In the genomic region with DNA sequence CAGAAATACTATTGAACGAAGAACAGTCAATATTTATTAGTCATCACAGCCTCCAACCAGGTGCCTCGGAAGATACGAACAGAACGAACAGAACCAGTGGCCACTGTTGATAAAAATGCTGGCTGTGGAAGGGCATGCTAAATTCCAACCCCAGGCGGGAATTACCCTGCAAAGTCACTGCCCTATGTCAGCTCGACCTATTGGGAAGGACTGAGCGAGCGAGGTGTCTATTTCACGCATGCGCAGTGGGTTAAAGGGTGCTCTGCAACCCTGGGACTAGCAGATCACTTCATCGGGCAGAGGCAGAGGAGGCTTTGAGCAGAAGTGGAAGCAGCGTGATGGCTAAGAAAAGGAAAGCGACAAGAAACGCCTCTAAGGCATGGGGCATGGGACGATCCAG, we compare ENCODE assay signal across 28 mouse cellular contexts. TPM values are rescaled to one million over a fixed set of nuclear protein-coding genes. Genes with fewer than 3 reads are reported as not detected.
DNase-seq lines count a peak whose midpoint lies in the region; ATAC-seq and TF ChIP-seq lines count a peak whose summit lies in the region.
"Had no signal": no experiment of that assay in that cellular context is flagged by ENCODE, and none has a peak within 500 bp of the region (broad histone marks: within the 10 kb centered on the region; RNA-seq: fewer than 3 reads in every experiment).

No protein-coding gene starts in this region.

- dilution Hi-C loops in CH12.LX (cut with MboI; ENCODE audit: extremely low pct_ligation_motif_present, extremely low pct_unique_long_range_greater_than_20kb, low sequenced_read_pairs), result no loop called here

- H3K4me1 ChIP-seq in CH12.LX (ENCODE audit: control insufficient read depth in 1 of 2, insufficient read depth in 2 of 2), result peaks cover 0 to 4% of the 10 kb centered on the region in 2 experiments; a peak in 1 of 4 replicates
- 0 out of 4 replicates have a peak, but pooled peaks cover 0 to 2% of the 10 kb centered on the region in 2 experiments for H3K4me1 ChIP-seq in MEL (ENCODE audit: control insufficient read depth in 1 of 2, insufficient read depth in 2 of 2, low read length in 2 of 2)
- peaks cover 7% of the 10 kb centered on the region; the same call in 1 of the 2 replicates for H3K4me1 ChIP-seq in liver, adult 2 months (ENCODE audit: control insufficient read depth, insufficient read depth, low read length)
- no peaks in the 10 kb centered on the region; the same call in 1 of the 2 replicates for H3K4me1 ChIP-seq in liver, postnatal 0 days (ENCODE audit: insufficient read depth)
- H3K4me1 ChIP-seq in hindbrain, embryonic 13.5 days (replicated peaks), result no peaks in the 10 kb centered on the region; the same call in 1 of the 2 replicates
- H3K4me1 ChIP-seq: heart, embryonic 13.5 days had no signal

- H3K36me3 ChIP-seq in CH12.LX (replicated peaks in 1 of 2; ENCODE audit: control insufficient read depth in 1 of 2, insufficient read depth in 1 of 2, low read length in 1 of 2), result no peaks in the 10 kb centered on the region
- no peaks in the 10 kb centered on the region for H3K36me3 ChIP-seq in MEL (ENCODE audit: control insufficient read depth in 1 of 2, insufficient read depth in 2 of 2, low read length in 2 of 2)
- H3K36me3 ChIP-seq in liver, adult 2 months (ENCODE audit: control insufficient read depth, insufficient read depth, low read length), result no peaks in the 10 kb centered on the region
- no peaks in the 10 kb centered on the region for H3K36me3 ChIP-seq in liver, postnatal 0 days (replicated peaks; ENCODE audit: insufficient read depth, low read length)
- H3K36me3 ChIP-seq in hindbrain, embryonic 13.5 days, result no peaks in the 10 kb centered on the region
- H3K36me3 ChIP-seq: embryonic facial prominence, embryonic 10.5 days; forebrain, embryonic 12.5 days; heart, embryonic 13.5 days had no signal

- 16% methylated on average over 15 of the region's 15 CpGs for WGBS in liver, adult 2 months
- WGBS in liver, postnatal 0 days (ENCODE audit: insufficient replicate concordance), result 58% methylated on average over 15 of the region's 15 CpGs
- WGBS in hindbrain, embryonic 13.5 days, result 84% methylated on average over 15 of the region's 15 CpGs

- in situ Hi-C loops in CH12.LX (cut with MboI; ENCODE audit: low pct_ligation_motif_present, low pct_unique_long_range_greater_than_20kb, low sequenced_read_pairs), result no loop called here

- TF ChIP-seq POLR2A in CH12.LX (IDR thresholded peaks at IDR 0.05; ENCODE audit: low read depth, low read length), result no peak
- TF ChIP-seq POLR2A in MEL (IDR thresholded peaks at IDR 0.05; ENCODE audit: control insufficient read depth in 1 of 2, insufficient read depth in 1 of 2, low read depth in 1 of 2, low read length in 2 of 2, poor library complexity in 1 of 2), result no peak
- TF ChIP-seq POLR2A in liver, adult 2 months (IDR thresholded peaks at IDR 0.05; ENCODE audit: extremely low read depth, insufficient read depth, low read length), result no peak

- TF ChIP-seq EP300 in CH12.LX (IDR thresholded peaks at IDR 0.05; ENCODE audit: low read length) (no peak), MEL (IDR thresholded peaks at IDR 0.05; ENCODE audit: low read depth in 1 of 2, low read length in 2 of 2) (no peak)
- TF ChIP-seq EP300 in liver, postnatal 0 days (IDR thresholded peaks at IDR 0.05; ENCODE audit: low read depth), result no peak

- H3K9ac ChIP-seq in CH12.LX (ENCODE audit: insufficient read depth, low read depth), result no peak overlapping the region
- no peak overlapping the region for H3K9ac ChIP-seq in MEL (ENCODE audit: control insufficient read depth, low read depth, low read length, poor library complexity, severe bottlenecking)
- no peak overlapping the region for H3K9ac ChIP-seq in liver, adult 2 months (ENCODE audit: low read depth, low read length)
- no peak overlapping the region for H3K9ac ChIP-seq in liver, postnatal 0 days (replicated peaks)
- no peak overlapping the region for H3K9ac ChIP-seq in hindbrain, embryonic 13.5 days
- H3K9ac ChIP-seq: forebrain, embryonic 12.5 days; heart, embryonic 13.5 days had no signal

- TF ChIP-seq CTCF in CH12.LX (conservative IDR thresholded peaks at IDR 0.05 in 1 of 2, IDR thresholded peaks at IDR 0.05 in 1 of 2; ENCODE audit: low read depth in 2 of 2, low read length in 2 of 2) (no peak), MEL (IDR thresholded peaks at IDR 0.05 in 2 of 3, conservative IDR thresholded peaks at IDR 0.05 in 1 of 3; ENCODE audit: control insufficient read depth in 1 of 3, insufficient read depth in 1 of 3, low read depth in 2 of 3, low read length in 3 of 3, poor library complexity in 1 of 3, severe bottlenecking in 1 of 3) (no peak)
- TF ChIP-seq CTCF in liver, adult 2 months (IDR thresholded peaks at IDR 0.05; ENCODE audit: low read depth, low read length), result no peak
- TF ChIP-seq CTCF in liver, postnatal 0 days (IDR thresholded peaks at IDR 0.05; ENCODE audit: low read depth), result no peak

- H3K4me3 ChIP-seq in CH12.LX (replicated peaks in 1 of 3; ENCODE audit: low read depth in 2 of 3, low read length in 2 of 3, poor library complexity in 1 of 3) (no peak overlapping the region), MEL (ENCODE audit: control insufficient read depth in 1 of 2, insufficient read depth in 1 of 2, low read depth in 2 of 2, low read length in 2 of 2) (0 out of 4 replicates have a peak overlapping the region, but pooled peaks of 1 of the 2 experiments have one; percentile 7)
- H3K4me3 ChIP-seq in liver, adult 2 months (ENCODE audit: insufficient read depth, low read depth, low read length), result no peak overlapping the region
- no peak overlapping the region for H3K4me3 ChIP-seq in liver, postnatal 0 days (ENCODE audit: low read depth, low read length)
- no peak overlapping the region for H3K4me3 ChIP-seq in hindbrain, embryonic 13.5 days
- H3K4me3 ChIP-seq: embryonic facial prominence, embryonic 10.5 days; forebrain, embryonic 12.5 days; heart, embryonic 13.5 days; left cerebral cortex, adult 2 months had no signal

- ATAC-seq in liver, postnatal 0 days, result peak; percentile 81
- no peak for ATAC-seq in hindbrain, embryonic 13.5 days (ENCODE audit: low FRiP score)
- ATAC-seq: hindbrain, postnatal 0 days; Patski had no signal

- TF ChIP-seq RAD21 in CH12.LX (IDR thresholded peaks at IDR 0.05; ENCODE audit: low read depth, low read length) (no peak), MEL (IDR thresholded peaks at IDR 0.05; ENCODE audit: low read depth, low read length) (no peak)

- H3K27ac ChIP-seq in CH12.LX (ENCODE audit: insufficient read depth, low read depth), result no peak overlapping the region
- no peak overlapping the region for H3K27ac ChIP-seq in MEL (ENCODE audit: control insufficient read depth, low read depth, low read length)
- H3K27ac ChIP-seq in liver, adult 2 months (replicated peaks; ENCODE audit: insufficient read depth, low read depth, low read length), result peak overlapping the region; percentile 42; the same call in 1 of the 2 replicates
- peak overlapping the region; percentile 7; the same call in 1 of the 2 replicates for H3K27ac ChIP-seq in liver, postnatal 0 days (ENCODE audit: low read depth)
- H3K27ac ChIP-seq in hindbrain, embryonic 13.5 days, result no peak overlapping the region
- H3K27ac ChIP-seq: embryonic facial prominence, embryonic 10.5 days; forebrain, embryonic 12.5 days; heart, embryonic 13.5 days; hindbrain, postnatal 0 days; left cerebral cortex, adult 2 months; macrophage had no signal

- H3K27me3 ChIP-seq in CH12.LX (replicated peaks), result peaks cover 35% of the 10 kb centered on the region
- peaks cover 0 to 1% of the 10 kb centered on the region in 2 experiments; a peak in 2 of 4 replicates for H3K27me3 ChIP-seq in MEL (ENCODE audit: control insufficient read depth in 1 of 2, insufficient read depth in 2 of 2, low read length in 2 of 2)
- no peaks in the 10 kb centered on the region for H3K27me3 ChIP-seq in liver, adult 2 months (ENCODE audit: control insufficient read depth, insufficient read depth, low read length)
- no peaks in the 10 kb centered on the region for H3K27me3 ChIP-seq in liver, postnatal 0 days (ENCODE audit: insufficient read depth, low read length)
- no peaks in the 10 kb centered on the region for H3K27me3 ChIP-seq in hindbrain, embryonic 13.5 days
- H3K27me3 ChIP-seq: forebrain, embryonic 12.5 days had no signal

- H3K9me3 ChIP-seq in CH12.LX (replicated peaks; ENCODE audit: low read length), result no peaks in the 10 kb centered on the region
- H3K9me3 ChIP-seq in MEL (replicated peaks; ENCODE audit: insufficient read depth, low read length), result no peaks in the 10 kb centered on the region
- H3K9me3 ChIP-seq in liver, postnatal 0 days (ENCODE audit: low read length), result no peaks in the 10 kb centered on the region
- no peaks in the 10 kb centered on the region for H3K9me3 ChIP-seq in hindbrain, embryonic 13.5 days
- H3K9me3 ChIP-seq: embryonic facial prominence, embryonic 10.5 days; forebrain, embryonic 12.5 days; heart, embryonic 13.5 days had no signal

- H3K79me2 ChIP-seq in CH12.LX (replicated peaks; ENCODE audit: control insufficient read depth, extremely low read depth, insufficient read depth, poor library complexity, severe bottlenecking) (no peaks in the 10 kb centered on the region), MEL (ENCODE audit: control insufficient read depth, insufficient read depth, low read length, poor library complexity) (no peaks in the 10 kb centered on the region)
- H3K79me2 ChIP-seq in liver, adult 2 months (ENCODE audit: control insufficient read depth, insufficient read depth, low read length), result no peaks in the 10 kb centered on the region

- DNase-seq in CH12.LX (ENCODE audit: extremely low read depth), result no peak
- DNase-seq in MEL (ENCODE audit: low read depth, low spot score), result peak; percentile 74
- peak; percentile 89 for DNase-seq in liver, adult 2 months (ENCODE audit: extremely low read depth, low read depth, low spot score)
- DNase-seq in liver, postnatal 0 days, result peak; percentile 59
- DNase-seq in T-cell, adult 2 months (ENCODE audit: low spot score), result no peak
- DNase-seq in yolk sac, embryonic 10.5 days (ENCODE audit: low spot score), result no peak
- DNase-seq: adrenal gland, postnatal 36 days; B cell, adult 2 months; cerebellum, postnatal 36 days; gastrocnemius, postnatal 10 days; heart, adult 11 months; kidney, adult 8-10 months; kidney, postnatal 14 days; left cerebral cortex, postnatal 4 days; lung, adult 18-20 months; right cerebral cortex, adult 18-20 months; thymus, adult 18-20 months had no signal

- no peak overlapping the region for H3K4me2 ChIP-seq in CH12.LX (ENCODE audit: insufficient read depth, low read depth, poor library complexity, severe bottlenecking)
- H3K4me2 ChIP-seq in liver, postnatal 0 days (ENCODE audit: low read depth, low read length), result peak overlapping the region; percentile 50
- no peak overlapping the region for H3K4me2 ChIP-seq in hindbrain, embryonic 13.5 days
- H3K4me2 ChIP-seq: forebrain, embryonic 12.5 days; heart, embryonic 13.5 days; midbrain, embryonic 11.5 days had no signal

RNA-seq across cellular contexts. Expression of gene Tff3, which starts 4.3 kb away (rescaled TPM):
- total RNA-seq in CH12.LX (2012; rRNA removed) (not detected in 2 replicates), CH12.LX (2014; rRNA removed) (not detected in 2 replicates), MEL (2012; rRNA removed) (not detected in 2 replicates)
- polyA plus RNA-seq in CH12.LX (2012; ENCODE audit: insufficient read length, low read depth) (not detected in 2 replicates), MEL (2012; ENCODE audit: insufficient read depth in 1 of 2, insufficient read length in 2 of 2, low read depth in 1 of 2, low replicate concordance in 2 of 2, missing spikeins in 1 of 2) (not detected)
- total RNA-seq in liver, adult 2 months (2014; rRNA removed), result 0.37 and 3.8 TPM in 2 replicates
- 0.72 and 2.9 TPM in 2 replicates for polyA plus RNA-seq in liver, adult 2 months (2012; rRNA removed)
- 932 and 1,034 TPM in 2 replicates for polyA plus RNA-seq in liver, postnatal 0 days (2015; fragmentation: Nextera tagmentation; extraction: Ambion mirVana)
- polyA plus RNA-seq in hindbrain, embryonic 13.5 days (2015; fragmentation: Nextera tagmentation; extraction: Ambion mirVana), result 3.5 and 3.9 TPM in 2 replicates
- total RNA-seq: adrenal gland, postnatal 36 days; gastrocnemius, postnatal 10 days; heart, postnatal 25 days; hindbrain, postnatal 0 days; layer of hippocampus, adult 8-10 months; left cerebral cortex, adult 2 months; left cerebral cortex, postnatal 4 days had no signal
- polyA plus RNA-seq: embryonic facial prominence, embryonic 10.5 days; heart, embryonic 13.5 days; macrophage; Patski had no signal

RNA-seq across cellular contexts. Expression of gene Tff2, which starts 10.3 kb away (rescaled TPM):
- total RNA-seq in CH12.LX (2012; rRNA removed), result not detected in 2 replicates
- total RNA-seq in CH12.LX (2014; rRNA removed), result not detected in 2 replicates
- polyA plus RNA-seq in CH12.LX (2012; ENCODE audit: insufficient read length, low read depth), result not detected in 2 replicates
- not detected in 2 replicates for total RNA-seq in MEL (2012; rRNA removed)
- polyA plus RNA-seq in MEL (2012; ENCODE audit: insufficient read depth in 1 of 2, insufficient read length in 2 of 2, low read depth in 1 of 2, low replicate concordance in 2 of 2, missing spikeins in 1 of 2), result not detected
- 2.2 and 5.8 TPM in 2 replicates for total RNA-seq in liver, adult 2 months (2014; rRNA removed)
- polyA plus RNA-seq in liver, adult 2 months (2012; rRNA removed), result 0.25 TPM in 1 of 2 replicates, not detected in the other
- polyA plus RNA-seq in liver, postnatal 0 days (2015; fragmentation: Nextera tagmentation; extraction: Ambion mirVana), result 0.33 and 0.39 TPM in 2 replicates
- not detected in 2 replicates for polyA plus RNA-seq in hindbrain, embryonic 13.5 days (2015; fragmentation: Nextera tagmentation; extraction: Ambion mirVana)
- total RNA-seq: adrenal gland, postnatal 36 days; gastrocnemius, postnatal 10 days; heart, postnatal 25 days; hindbrain, postnatal 0 days; layer of hippocampus, adult 8-10 months; left cerebral cortex, adult 2 months; left cerebral cortex, postnatal 4 days had no signal
- polyA plus RNA-seq: embryonic facial prominence, embryonic 10.5 days; forebrain, embryonic 12.5 days; heart, embryonic 13.5 days; hindbrain, postnatal 0 days; macrophage; midbrain, embryonic 11.5 days; Patski had no signal

RNA-seq across cellular contexts. Expression of gene Tff1, which starts 31.3 kb away (rescaled TPM):
- total RNA-seq in CH12.LX (2012; rRNA removed), result 1.1 and 2.2 TPM in 2 replicates
- 0.54 and 1.6 TPM in 2 replicates for total RNA-seq in CH12.LX (2014; rRNA removed)
- 0.44 TPM in 1 of 2 replicates, not detected in the other for polyA plus RNA-seq in CH12.LX (2012; ENCODE audit: insufficient read length, low read depth)
- total RNA-seq in MEL (2012; rRNA removed), result not detected in 2 replicates
- polyA plus RNA-seq in MEL (2012; ENCODE audit: insufficient read depth in 1 of 2, insufficient read length in 2 of 2, low read depth in 1 of 2, low replicate concordance in 2 of 2, missing spikeins in 1 of 2), result not detected
- 0.47 TPM in 1 of 2 replicates, not detected in the other for total RNA-seq in liver, adult 2 months (2014; rRNA removed)
- 0.13 TPM in 1 of 2 replicates, not detected in the other for polyA plus RNA-seq in liver, adult 2 months (2012; rRNA removed)
- polyA plus RNA-seq in liver, postnatal 0 days (2015; fragmentation: Nextera tagmentation; extraction: Ambion mirVana), result not detected in 2 replicates
- polyA plus RNA-seq in hindbrain, embryonic 13.5 days (2015; fragmentation: Nextera tagmentation; extraction: Ambion mirVana), result not detected in 2 replicates
- total RNA-seq: adrenal gland, postnatal 36 days; gastrocnemius, postnatal 10 days; heart, postnatal 25 days; hindbrain, postnatal 0 days; layer of hippocampus, adult 8-10 months; left cerebral cortex, adult 2 months; left cerebral cortex, postnatal 4 days had no signal
- polyA plus RNA-seq: embryonic facial prominence, embryonic 10.5 days; forebrain, embryonic 12.5 days; heart, embryonic 13.5 days; hindbrain, postnatal 0 days; macrophage; midbrain, embryonic 11.5 days; Patski had no signal

Comparison
In these comparisons a context has a peak if more than half of its experiments do, and no peak if none do; other contexts are left out.
1. RNA of gene Tff3, which starts 4.3 kb away (polyA plus RNA-seq): 932 to 1,034 TPM in liver, postnatal 0 days; 3.5 to 3.9 TPM in hindbrain, embryonic 13.5 days, 0.72 to 2.9 TPM in liver, adult 2 months, not detected in CH12.LX and not detected in MEL; every median in the first group is over 100 times any median in the second.
2. DNase-seq: peak in MEL (single experiment), liver, adult 2 months (single experiment) and liver, postnatal 0 days (single experiment); none in CH12.LX (single experiment), T-cell, adult 2 months (single experiment) and yolk sac, embryonic 10.5 days (single experiment).
3. H3K27ac ChIP-seq: peak in liver, adult 2 months (single experiment) and liver, postnatal 0 days (single experiment); none in CH12.LX (single experiment), MEL (single experiment) and hindbrain, embryonic 13.5 days (single experiment).
4. Of the 35 proteins assayed by ChIP-seq in both MEL and CH12.LX: peak only in MEL: none; only in CH12.LX: none; in both: NRF1; in neither: 34.